Mouse (Mus musculus): ENCODE results near the gene Tas2r136. TPM values are rescaled to one million over a fixed set of nuclear protein-coding genes. Genes with fewer than 3 reads are reported as not detected.

Gene Tas2r136
- not detected in 2 replicates for polyA plus RNA-seq (2014; fragmentation: Nextera tagmentation; extraction: Ambion mirVana)

- no peaks in the 10 kb centered on the region for H3K4me1 ChIP-seq (ENCODE audit: control insufficient read depth, insufficient read depth, low read length)
- no peak for ATAC-seq (ENCODE audit: low FRiP score)
Measured at GRCm38 (mm10) chr6:132778062-132778461, at the start of gene Tas2r136. TSS of gene Tas2r136 (minus strand) at chr6:132778162.

GRCm38 (mm10) chr6:132802518-132802917 is 24.6 kb upstream of the Tas2r136 start, which contains the start of gene Tas2r117:
TSS of gene Tas2r117 (plus strand) at chr6:132802818.
- Histone ChIP-seq H3K9me3 (ENCODE audit: control insufficient read depth, low read length) (no peaks in the 10 kb centered on the region), H3K36me3 (ENCODE audit: control insufficient read depth, insufficient read depth, low read length) (no peaks in the 10 kb centered on the region), H3K9ac (ENCODE audit: low read length) (no peak within 1 kb of the TSS), H3K4me2 (no peak within 1 kb of the TSS), H3K4me3 (ENCODE audit: low read depth, low read length) (no peak within 1 kb of the TSS), H3K27ac (ENCODE audit: low read depth, low read length) (no peak within 1 kb of the TSS), H3K27me3 (ENCODE audit: control insufficient read depth, insufficient read depth, low read length) (no peaks in the 10 kb centered on the region), H3K4me1 (ENCODE audit: control insufficient read depth, insufficient read depth, low read length) (no peaks in the 10 kb centered on the region)
- 80% methylated on average over 1 of the region's 1 CpGs for WGBS
- DNase-seq (ENCODE audit: low spot score, missing footprints) (no peak), ATAC-seq (ENCODE audit: low FRiP score) (no peak)

More at GRCm38 (mm10) chr6:132778062-132778461, at the start of gene Tas2r136:
- Histone ChIP-seq H3K4me3 (ENCODE audit: low read depth, low read length) (no peak within 1 kb of the TSS), H3K27me3 (ENCODE audit: control insufficient read depth, insufficient read depth, low read length) (no peaks in the 10 kb centered on the region), H3K9me3 (ENCODE audit: control insufficient read depth, low read length) (no peaks in the 10 kb centered on the region), H3K27ac (ENCODE audit: low read depth, low read length) (no peak within 1 kb of the TSS), H3K9ac (ENCODE audit: low read length) (no peak within 1 kb of the TSS), H3K4me2 (no peak within 1 kb of the TSS), H3K36me3 (ENCODE audit: control insufficient read depth, insufficient read depth, low read length) (no peaks in the 10 kb centered on the region)
- DNase-seq (ENCODE audit: low spot score, missing footprints) = no peak

- H3K27me3 ChIP-seq (ENCODE audit: control insufficient read depth, insufficient read depth, low read length) = no peaks in the 10 kb centered on the region
- no peaks in the 10 kb centered on the region for H3K4me1 ChIP-seq (ENCODE audit: control insufficient read depth, insufficient read depth, low read length)
- no peak for ATAC-seq (ENCODE audit: low FRiP score)
- H3K4me3 ChIP-seq (ENCODE audit: low read depth, low read length) = no peak overlapping the region
- no peak overlapping the region for H3K4me2 ChIP-seq
- WGBS = 52% methylated on average over 1 of the region's 1 CpGs
- no peak overlapping the region for H3K9ac ChIP-seq (ENCODE audit: low read length)
- DNase-seq (ENCODE audit: low spot score, missing footprints) = peak; percentile 77
- no peaks in the 10 kb centered on the region for H3K36me3 ChIP-seq (ENCODE audit: control insufficient read depth, insufficient read depth, low read length)
- peaks cover 3% of the 10 kb centered on the region; the same call in 1 of the 2 replicates for H3K9me3 ChIP-seq (ENCODE audit: control insufficient read depth, low read length)
- no peak overlapping the region for H3K27ac ChIP-seq (ENCODE audit: low read depth, low read length)
Measured at GRCm38 (mm10) chr6:132795393-132795792, 17.4 kb upstream of the Tas2r136 start.

GRCm38 (mm10) chr6:132761831-132762230 is 16.1 kb downstream of the Tas2r136 start, which contains the start of gene Tas2r102:
TSS of gene Tas2r102 (plus strand) at chr6:132762131.
- peak; percentile 21 for DNase-seq (ENCODE audit: low spot score, missing footprints)
- H3K36me3 ChIP-seq (ENCODE audit: control insufficient read depth, insufficient read depth, low read length) = no peaks in the 10 kb centered on the region
- WGBS = 86% methylated on average over 2 of the region's 2 CpGs
- H3K27me3 ChIP-seq (ENCODE audit: control insufficient read depth, insufficient read depth, low read length) = no peaks in the 10 kb centered on the region
- no peak within 1 kb of the TSS for H3K4me2 ChIP-seq
- ATAC-seq (ENCODE audit: low FRiP score) = no peak
- no peaks in the 10 kb centered on the region for H3K9me3 ChIP-seq (ENCODE audit: control insufficient read depth, low read length)
- H3K9ac ChIP-seq (ENCODE audit: low read length) = no peak within 1 kb of the TSS
- H3K4me1 ChIP-seq (ENCODE audit: control insufficient read depth, insufficient read depth, low read length) = no peaks in the 10 kb centered on the region
- H3K27ac ChIP-seq (ENCODE audit: low read depth, low read length) = no peak within 1 kb of the TSS
- H3K4me3 ChIP-seq (ENCODE audit: low read depth, low read length) = no peak within 1 kb of the TSS

GRCm38 (mm10) chr6:132754430-132754829 is 23.5 kb downstream of the Tas2r136 start, which contains the start of gene Tas2r124:
TSS of gene Tas2r124 (plus strand) at chr6:132754730.
- DNase-seq (ENCODE audit: low spot score, missing footprints) (no peak), ATAC-seq (ENCODE audit: low FRiP score) (no peak)
- Histone ChIP-seq H3K27ac (ENCODE audit: low read depth, low read length) (no peak within 1 kb of the TSS), H3K36me3 (ENCODE audit: control insufficient read depth, insufficient read depth, low read length) (no peaks in the 10 kb centered on the region), H3K9me3 (ENCODE audit: control insufficient read depth, low read length) (no peaks in the 10 kb centered on the region), H3K9ac (ENCODE audit: low read length) (no peak within 1 kb of the TSS), H3K4me2 (no peak within 1 kb of the TSS), H3K4me3 (ENCODE audit: low read depth, low read length) (no peak within 1 kb of the TSS), H3K4me1 (ENCODE audit: control insufficient read depth, insufficient read depth, low read length) (no peaks in the 10 kb centered on the region), H3K27me3 (ENCODE audit: control insufficient read depth, insufficient read depth, low read length) (no peaks in the 10 kb centered on the region)
- WGBS = 86% methylated on average over 1 of the region's 1 CpGs

- Histone ChIP-seq H3K27me3 (ENCODE audit: control insufficient read depth, insufficient read depth, low read length) (no peaks in the 10 kb centered on the region), H3K9me3 (ENCODE audit: control insufficient read depth, low read length) (no peaks in the 10 kb centered on the region), H3K9ac (ENCODE audit: low read length) (no peak overlapping the region), H3K4me3 (ENCODE audit: low read depth, low read length) (no peak overlapping the region), H3K27ac (ENCODE audit: low read depth, low read length) (no peak overlapping the region), H3K4me1 (ENCODE audit: control insufficient read depth, insufficient read depth, low read length) (no peaks in the 10 kb centered on the region), H3K4me2 (no peak overlapping the region), H3K36me3 (ENCODE audit: control insufficient read depth, insufficient read depth, low read length) (no peaks in the 10 kb centered on the region)
- DNase-seq (ENCODE audit: low spot score, missing footprints) (no peak), ATAC-seq (ENCODE audit: low FRiP score) (no peak)
- WGBS = 97% methylated on average over 2 of the region's 2 CpGs
Measured at GRCm38 (mm10) chr6:132750206-132750605, 27.8 kb downstream of the Tas2r136 start.

- H3K9ac ChIP-seq (ENCODE audit: low read length) = no peak within 1 kb of the TSS
- DNase-seq (ENCODE audit: low spot score, missing footprints) (no peak), ATAC-seq (ENCODE audit: low FRiP score) (no peak)
- no peak within 1 kb of the TSS for H3K27ac ChIP-seq (ENCODE audit: low read depth, low read length)
- H3K36me3 ChIP-seq (ENCODE audit: control insufficient read depth, insufficient read depth, low read length) = no peaks in the 10 kb centered on the region
- no peaks in the 10 kb centered on the region for H3K9me3 ChIP-seq (ENCODE audit: control insufficient read depth, low read length)
- H3K4me3 ChIP-seq (ENCODE audit: low read depth, low read length) = no peak within 1 kb of the TSS
- WGBS = 81% methylated on average over 2 of the region's 2 CpGs
- H3K4me2 ChIP-seq = no peak within 1 kb of the TSS
- no peaks in the 10 kb centered on the region for H3K4me1 ChIP-seq (ENCODE audit: control insufficient read depth, insufficient read depth, low read length)
- no peaks in the 10 kb centered on the region for H3K27me3 ChIP-seq (ENCODE audit: control insufficient read depth, insufficient read depth, low read length)
Measured at GRCm38 (mm10) chr6:132737935-132738334, 40.0 kb downstream of the Tas2r136 start, which contains the start of gene Tas2r115. TSS of gene Tas2r115 (minus strand) at chr6:132738035.

Other genes with a start within 250 kb of the Tas2r136 start
- not detected in 2 replicates for gene Prh1, start 208.4 kb downstream of the Tas2r136 start, polyA plus RNA-seq (2014; fragmentation: Nextera tagmentation; extraction: Ambion mirVana)
- gene Prp2, start 182.2 kb downstream of the Tas2r136 start, polyA plus RNA-seq (2014; fragmentation: Nextera tagmentation; extraction: Ambion mirVana) = not detected in 2 replicates
- gene A630073D07Rik, start 126.6 kb downstream of the Tas2r136 start, polyA plus RNA-seq (2014; fragmentation: Nextera tagmentation; extraction: Ambion mirVana) = not detected in 2 replicates
- not detected in 2 replicates for gene Tas2r120, start 121.2 kb downstream of the Tas2r136 start, polyA plus RNA-seq (2014; fragmentation: Nextera tagmentation; extraction: Ambion mirVana)
- gene Tas2r121, start 77.2 kb downstream of the Tas2r136 start, polyA plus RNA-seq (2014; fragmentation: Nextera tagmentation; extraction: Ambion mirVana) = not detected in 2 replicates
- gene Tas2r122, start 66.2 kb downstream of the Tas2r136 start, polyA plus RNA-seq (2014; fragmentation: Nextera tagmentation; extraction: Ambion mirVana) = not detected in 2 replicates
- not detected in 2 replicates for gene Tas2r115, start 40.1 kb downstream of the Tas2r136 start, polyA plus RNA-seq (2014; fragmentation: Nextera tagmentation; extraction: Ambion mirVana)
- gene Tas2r124, start 23.4 kb downstream of the Tas2r136 start, polyA plus RNA-seq (2014; fragmentation: Nextera tagmentation; extraction: Ambion mirVana) = not detected in 2 replicates
- not detected in 2 replicates for gene Tas2r102, start 16.0 kb downstream of the Tas2r136 start, polyA plus RNA-seq (2014; fragmentation: Nextera tagmentation; extraction: Ambion mirVana)
- not detected in 2 replicates for gene Tas2r117, start 24.7 kb upstream of the Tas2r136 start, polyA plus RNA-seq (2014; fragmentation: Nextera tagmentation; extraction: Ambion mirVana)
- not detected in 2 replicates for gene Tas2r123, start 69.0 kb upstream of the Tas2r136 start, polyA plus RNA-seq (2014; fragmentation: Nextera tagmentation; extraction: Ambion mirVana)
- gene Tas2r116, start 77.3 kb upstream of the Tas2r136 start, polyA plus RNA-seq (2014; fragmentation: Nextera tagmentation; extraction: Ambion mirVana) = not detected in 2 replicates
- gene Tas2r110, start 89.8 kb upstream of the Tas2r136 start, polyA plus RNA-seq (2014; fragmentation: Nextera tagmentation; extraction: Ambion mirVana) = not detected in 2 replicates
- not detected in 2 replicates for gene Tas2r113, start 114.8 kb upstream of the Tas2r136 start, polyA plus RNA-seq (2014; fragmentation: Nextera tagmentation; extraction: Ambion mirVana)
- not detected in 2 replicates for gene Tas2r125, start 131.5 kb upstream of the Tas2r136 start, polyA plus RNA-seq (2014; fragmentation: Nextera tagmentation; extraction: Ambion mirVana)
- gene Tas2r129, start 172.9 kb upstream of the Tas2r136 start, polyA plus RNA-seq (2014; fragmentation: Nextera tagmentation; extraction: Ambion mirVana) = not detected in 2 replicates
- gene Tas2r131, start 179.8 kb upstream of the Tas2r136 start, polyA plus RNA-seq (2014; fragmentation: Nextera tagmentation; extraction: Ambion mirVana) = not detected in 2 replicates
- not detected in 2 replicates for gene Tas2r109, start 202.8 kb upstream of the Tas2r136 start, polyA plus RNA-seq (2014; fragmentation: Nextera tagmentation; extraction: Ambion mirVana)

All from midbrain, embryonic 11.5 days (tissue).